Mouse (Mus musculus) heart, postnatal 36 days (tissue): Measurements from ENCODE around the gene Gm45062. TPM values are rescaled to one million over a fixed set of nuclear protein-coding genes. Genes with fewer than 3 reads are reported as not detected.

ENCODE experiments used
- DNase-seq, 2 experiments: peaks; one replicate each; pipeline ENCODE4 v3.0.0; 2021 to 2022
- intact Hi-C: fragments of 180-260 bp; cut with DNase I; formaldehyde crosslinking; loops from one replicate; pipeline ENCODE4 v1.15.1; 2025
- total RNA-seq, 2 experiments: library from RNA; stranded (reverse); gene quantifications; 2 replicates each; pipeline ENCODE4 v1.2.3; 2021

Gm45062 gene
- total RNA-seq, 2 experiments from 2014 or later, result not detected

- no peak for DNase-seq
- intact Hi-C loops, result no loop called here
These were observed 285.6 kb downstream of the Gm45062 start for GRCm38 (mm10) chr6:8544822-8545221.

DNA sequence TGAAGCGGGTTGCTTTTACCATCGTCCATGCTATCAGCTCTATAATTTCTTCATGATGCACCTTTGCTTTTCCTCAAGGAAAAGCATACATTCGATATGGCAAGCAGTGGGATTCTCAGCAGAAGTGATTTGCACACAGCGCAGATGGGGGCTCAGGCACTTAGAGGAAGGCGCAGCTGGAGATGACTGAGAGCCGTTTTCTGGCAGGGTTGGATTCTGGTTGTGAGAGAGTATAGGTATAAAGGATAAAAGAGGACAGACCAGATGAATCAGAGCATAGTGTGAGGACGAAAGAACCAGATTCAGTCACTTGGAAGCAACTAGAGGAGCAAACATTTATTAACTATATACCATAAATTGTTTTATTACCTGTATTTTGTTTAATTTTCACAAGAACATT is 286.5 kb downstream of the Gm45062 start:
- intact Hi-C loops, result no loop called here
- DNase-seq, result no peak

GRCm38 (mm10) chr6:8551155-8551554 is 291.9 kb downstream of the Gm45062 start:
- intact Hi-C loops, result no loop called here
- no peak for DNase-seq

DNA sequence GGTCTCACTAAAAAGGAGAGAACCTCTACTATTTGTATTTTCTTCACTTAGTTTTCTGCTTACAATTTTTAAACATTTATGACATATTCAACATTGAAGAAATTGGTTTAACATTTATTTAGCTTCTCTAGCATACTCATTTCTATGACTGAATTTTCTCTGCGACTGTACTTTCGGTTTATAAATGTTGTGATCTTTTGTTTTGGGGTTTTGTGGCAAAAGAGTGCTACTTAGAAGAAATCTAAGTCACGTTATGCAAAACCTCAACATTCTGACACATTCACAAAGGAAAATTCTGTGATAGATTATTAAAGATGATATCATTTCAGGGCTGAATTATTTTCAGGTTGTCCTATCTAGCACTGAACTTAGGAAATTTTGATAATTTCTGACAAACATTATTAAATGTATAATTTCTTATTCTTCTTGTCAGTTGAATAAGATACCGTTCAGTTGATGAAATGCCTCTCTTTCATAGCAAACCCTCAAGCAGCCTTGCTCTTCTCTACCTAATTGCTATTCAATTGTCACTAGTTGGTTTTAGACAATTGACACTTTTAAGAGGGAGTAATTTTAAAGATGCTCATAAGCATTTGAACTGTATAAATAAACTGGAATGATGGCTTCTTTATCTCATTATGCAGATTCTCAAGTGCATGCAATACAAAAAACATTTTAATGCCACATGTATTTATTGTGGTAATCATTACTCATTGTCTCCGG is 297.8 kb downstream of the Gm45062 start:
- intact Hi-C loops, result no loop called here
- no peak for DNase-seq

DNA sequence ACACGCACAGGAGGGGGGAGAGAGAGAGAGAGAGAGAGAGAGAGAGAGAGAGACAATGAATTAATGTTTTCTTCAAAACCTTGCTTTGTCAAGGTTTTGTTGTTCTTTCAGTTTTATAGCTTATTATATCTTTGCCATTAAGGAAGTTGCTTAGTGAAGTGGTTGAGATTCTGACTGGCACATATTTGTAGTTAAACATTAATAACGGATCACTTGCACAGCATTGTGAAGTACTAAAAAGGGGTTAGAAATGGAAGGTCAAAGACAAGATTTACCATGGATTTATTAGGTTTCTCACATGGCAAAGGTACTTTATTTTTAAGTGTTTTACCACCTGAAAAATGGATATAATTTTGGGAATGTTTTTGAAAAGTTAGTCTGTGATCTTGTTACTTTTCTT is 301.4 kb downstream of the Gm45062 start:
- no peak for DNase-seq

DNA sequence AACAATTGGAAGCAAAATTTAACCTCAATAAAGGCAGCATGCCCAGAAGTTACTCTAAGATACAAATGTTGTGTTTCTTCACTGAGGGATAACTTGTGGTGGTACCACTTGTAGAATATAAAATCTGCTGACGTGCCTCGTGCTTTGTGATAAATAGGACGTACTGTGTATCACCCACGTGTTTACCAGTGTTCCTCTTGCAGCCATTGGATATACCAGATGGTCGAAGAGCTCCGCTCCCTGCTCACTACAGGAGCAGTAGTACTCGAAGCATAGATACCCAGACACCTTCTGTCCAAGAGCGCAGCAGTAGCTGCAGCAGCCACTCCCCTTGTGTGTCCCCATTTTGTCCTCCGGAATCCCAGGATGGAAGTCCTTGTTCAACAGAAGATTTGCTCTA is 323.1 kb downstream of the Gm45062 start:
- no peak for DNase-seq
- intact Hi-C loops, result no loop called here

More for the DNA sequence above, 301.4 kb downstream of the Gm45062 start:
- intact Hi-C loops, result no loop called here

GRCm38 (mm10) chr6:8583892-8584291 is 324.6 kb downstream of the Gm45062 start:
- intact Hi-C loops, result no loop called here
- DNase-seq, result no peak

DNA sequence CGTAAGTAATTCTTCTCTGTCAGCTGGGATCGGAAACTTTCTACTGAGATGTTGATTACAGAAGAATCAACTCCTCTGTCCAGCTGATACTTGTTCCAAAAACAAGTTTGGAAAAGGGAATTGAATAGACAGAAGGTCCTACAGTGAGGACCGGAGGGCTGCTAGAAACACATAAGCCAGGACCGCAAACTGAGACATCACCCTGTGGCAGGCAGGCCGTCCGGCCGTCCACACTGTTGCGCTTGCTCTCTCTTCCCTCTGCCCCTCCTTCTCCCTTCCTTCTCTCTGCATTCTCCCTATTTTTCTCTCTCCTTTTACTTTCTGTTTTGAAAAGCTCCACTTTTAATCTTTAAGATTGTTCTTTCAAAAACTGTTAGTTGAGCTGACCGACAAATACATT is 332.4 kb downstream of the Gm45062 start:
- no peak for DNase-seq

DNA sequence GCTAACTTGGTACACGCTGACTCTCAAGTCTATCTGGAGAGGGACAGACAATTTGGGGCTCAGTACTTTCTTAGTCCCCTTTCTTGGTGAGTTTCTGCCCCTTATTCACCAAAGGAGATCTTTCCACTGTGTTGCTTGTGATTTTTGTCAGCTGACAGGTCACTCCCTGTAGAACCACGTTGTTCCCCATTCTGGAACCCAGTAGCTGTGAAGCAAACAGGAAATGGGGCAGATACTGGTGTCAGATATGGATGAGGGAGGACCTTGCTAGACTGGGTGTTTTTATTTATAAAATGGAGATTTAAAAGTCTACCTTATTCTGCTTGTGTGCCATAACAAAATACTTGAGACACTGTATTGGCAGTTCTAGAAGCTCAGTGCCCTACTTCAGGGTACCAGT is 358.1 kb downstream of the Gm45062 start:
- intact Hi-C loops, result no loop called here
- DNase-seq, result no peak

More for the DNA sequence above, 332.4 kb downstream of the Gm45062 start:
- intact Hi-C loops, result no loop called here

GRCm38 (mm10) chr6:8619582-8620350 is 360.5 kb downstream of the Gm45062 start:
- no peak for DNase-seq
- intact Hi-C loops, result no loop called here

DNA sequence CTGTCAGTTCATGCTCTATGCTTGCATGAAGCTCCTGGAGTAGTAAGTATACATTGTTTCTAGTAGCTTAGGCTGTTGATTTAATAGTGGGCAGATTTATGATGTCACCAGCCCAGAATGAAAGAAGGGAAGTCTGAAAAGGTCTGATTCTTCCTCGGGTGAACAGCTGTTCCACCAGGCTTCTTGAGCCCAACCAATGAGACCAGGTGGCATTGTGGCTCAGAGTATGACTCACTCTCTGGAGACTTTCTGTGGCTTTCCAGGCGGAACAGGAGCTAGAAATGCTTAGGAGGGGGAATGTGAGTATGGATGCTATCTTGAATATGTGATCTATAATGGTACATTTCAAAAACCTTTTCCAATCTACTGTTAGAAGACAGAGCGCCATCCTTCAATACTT is 363.8 kb downstream of the Gm45062 start:
- intact Hi-C loops, result no loop called here
- no peak for DNase-seq

- intact Hi-C loops, result no loop called here
- no peak for DNase-seq
These were observed 369.0 kb downstream of the Gm45062 start for GRCm38 (mm10) chr6:8628226-8628625.

GRCm38 (mm10) chr6:8628715-8629267 is 369.5 kb downstream of the Gm45062 start:
- intact Hi-C loops, result no loop called here
- no peak for DNase-seq

DNA sequence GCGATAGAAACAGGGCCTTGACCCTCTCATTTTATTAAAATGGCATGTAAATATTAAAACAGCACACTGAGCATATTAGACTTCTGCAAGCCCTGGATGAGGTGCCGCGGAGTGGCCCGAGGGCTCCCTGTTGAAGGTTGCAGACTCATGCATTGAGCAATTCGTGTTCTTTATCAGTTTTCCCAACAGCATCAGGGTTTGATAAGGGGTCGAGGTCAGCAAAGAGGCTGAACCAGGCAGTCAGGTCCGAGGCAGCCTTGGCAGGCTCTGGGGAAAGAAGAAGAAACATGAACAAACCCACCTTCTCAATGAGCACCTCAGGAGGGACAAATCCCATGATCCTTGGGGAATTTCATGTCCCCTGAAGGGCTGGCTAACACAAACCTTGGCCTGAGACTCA is 371.3 kb downstream of the Gm45062 start:
- DNase-seq, result no peak
- intact Hi-C loops, result no loop called here

DNA sequence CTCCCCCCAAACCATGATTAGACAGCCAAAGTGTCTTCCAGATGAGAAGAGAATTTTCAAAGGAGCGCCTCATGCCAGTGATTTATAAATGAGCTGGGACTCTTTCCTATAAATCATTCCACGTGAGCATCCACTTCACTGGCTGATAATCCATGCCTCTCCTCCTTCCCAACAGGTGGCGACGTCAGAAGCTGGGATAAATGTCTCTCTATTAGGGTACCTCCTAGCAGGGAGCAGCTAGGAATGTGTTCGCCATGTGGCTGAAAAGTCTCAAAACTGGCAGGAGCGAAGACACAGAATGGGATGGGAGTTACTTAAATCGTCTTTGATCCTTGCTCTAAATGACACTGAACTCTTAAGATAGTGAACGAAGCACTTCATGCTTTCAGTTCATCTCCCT is 372.1 kb downstream of the Gm45062 start:
- intact Hi-C loops, result no loop called here
- no peak for DNase-seq

DNA sequence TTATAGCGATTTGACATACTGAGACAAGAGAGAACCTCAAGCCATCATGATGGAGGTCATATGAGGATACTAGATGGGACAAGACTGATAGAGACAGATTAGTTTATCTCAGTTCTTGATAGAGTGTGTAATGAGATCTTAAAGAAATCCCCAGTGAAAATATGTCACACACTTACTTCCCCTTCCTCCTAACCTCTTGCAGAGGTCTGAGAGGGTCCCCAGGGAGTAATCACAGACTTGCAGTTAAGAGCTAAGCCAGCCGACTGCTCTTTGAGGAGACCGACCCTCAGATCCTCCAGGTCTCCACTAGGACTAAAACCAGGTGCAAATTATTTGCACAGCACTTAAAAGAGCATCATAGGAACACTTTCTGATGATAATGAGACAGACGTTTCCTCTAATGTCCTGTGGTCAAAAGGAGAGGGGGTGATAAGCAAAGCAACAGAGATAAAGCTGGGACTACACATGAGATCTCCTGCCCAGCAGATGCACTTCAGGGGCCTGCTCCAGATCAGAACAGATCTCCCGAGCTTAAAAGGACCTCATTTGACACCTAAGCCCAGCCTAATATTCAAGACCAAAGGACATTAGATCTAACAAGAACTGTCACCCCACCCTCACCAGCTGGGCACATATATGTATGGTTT is 372.9 kb downstream of the Gm45062 start:
- intact Hi-C loops, result no loop called here

GRCm38 (mm10) chr6:8632701-8633100 is 373.5 kb downstream of the Gm45062 start:
- no peak for DNase-seq
- intact Hi-C loops, result no loop called here

More for the DNA sequence above, 372.9 kb downstream of the Gm45062 start:
- no peak for DNase-seq

- intact Hi-C loops, result no loop called here
- DNase-seq, result no peak
These were observed 378.9 kb downstream of the Gm45062 start for GRCm38 (mm10) chr6:8638122-8638521.

DNA sequence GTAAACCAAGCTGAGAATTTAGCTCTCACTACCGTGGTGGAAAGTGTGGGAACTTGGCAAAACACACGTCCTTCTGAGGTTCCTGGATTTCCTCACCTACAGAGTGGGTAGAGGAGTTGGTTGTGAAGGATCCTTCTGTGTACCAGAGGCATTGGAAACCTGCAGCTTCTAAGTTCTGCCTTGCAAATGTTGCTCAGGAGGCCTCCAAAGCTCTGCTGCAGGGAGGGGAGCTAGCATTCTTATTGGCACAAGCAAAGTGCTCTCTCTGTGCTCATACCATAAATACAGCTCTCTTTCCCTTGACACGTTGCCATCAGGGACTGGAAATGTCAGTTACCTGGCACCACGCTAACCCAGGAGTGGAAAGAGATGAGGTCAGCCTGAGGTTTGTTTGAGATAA is 379.6 kb downstream of the Gm45062 start:
- intact Hi-C loops, result no loop called here
- DNase-seq, result no peak

GRCm38 (mm10) chr6:8639526-8639925 is 380.3 kb downstream of the Gm45062 start:
- intact Hi-C loops, result no loop called here
- DNase-seq, result no peak

DNA sequence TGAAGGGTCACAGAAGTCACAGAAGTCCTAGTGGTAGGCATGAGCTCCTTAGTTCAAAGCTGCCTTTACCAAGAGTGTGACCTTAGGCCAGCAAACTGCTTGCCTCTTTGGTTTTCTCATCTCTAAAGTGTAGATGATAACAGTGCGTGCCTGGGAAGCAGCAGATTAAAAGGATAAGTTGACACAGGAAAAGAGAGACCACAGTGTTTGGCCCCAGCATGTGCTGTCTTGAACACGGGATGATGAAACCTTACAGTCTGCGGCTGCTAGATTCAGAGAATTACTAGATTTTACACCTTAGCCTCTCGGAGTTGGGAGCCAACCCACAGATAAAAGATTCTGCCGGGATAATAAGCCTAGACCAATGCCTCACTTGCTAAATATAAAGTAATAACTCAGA is 381.6 kb downstream of the Gm45062 start:
- intact Hi-C loops, result no loop called here
- DNase-seq, result no peak
